Mouse (Mus musculus): Measurements from ENCODE around the gene Gm13023.
"Not testable (repeated sequence)": the region's sequence is repeated elsewhere in the genome, so short reads cannot be mapped to it uniquely, and the experiment has no call there.

The Gm13023 gene

GRCm38 (mm10) chr4:143789052-143789451, at the start of gene Gm13023:
Gm13023 (plus strand) TSS chr4:143789352.
- DNase-seq, result not testable (repeated sequence)

GRCm38 (mm10) chr4:143815993-143816392, 26.8 kb downstream of the Gm13023 start, which contains the start of gene Gm13084:
Gm13084 (minus strand) TSS chr4:143816093.
- DNase-seq, result no peak

Data from layer of hippocampus, adult 9-11 months (tissue).